Mouse (Mus musculus) small intestine, adult 2 months (tissue): ENCODE data around the gene Gm20708.

ENCODE experiments used
- CTCF ChIP-seq: fragments of 200-500 bp; IDR thresholded peaks from 2 replicates; pipeline ENCODE4 v1.5.1; 2012; ENCODE audit warnings: low read depth, mild to moderate bottlenecking, control low read depth, inconsistent platforms, low read length, moderate library complexity, mixed read lengths; ENCODE audit not compliant: insufficient replicate concordance, insufficient read length; ENCODE audit errors: extremely low read depth
- POLR2A ChIP-seq: fragments of 200-500 bp; IDR thresholded peaks from 2 replicates; pipeline ENCODE4 v1.6.1; 2012; ENCODE audit warnings: low read depth, mild to moderate bottlenecking, control low read depth, inconsistent platforms, low read length, moderate library complexity

- peak; percentile 99 for TF ChIP-seq CTCF
- TF ChIP-seq POLR2A, result no peak
Measured at GRCm38 (mm10) chr11:117870688-117871365, 61.4 kb downstream of the Gm20708 start.
